Mouse (Mus musculus) intestine, embryonic 14.5 days (tissue): Measurements from ENCODE around the gene Ell. TPM values are rescaled to one million over a fixed set of nuclear protein-coding genes. Genes with fewer than 3 reads are reported as not detected.
"Not testable (repeated sequence)": the region's sequence is repeated elsewhere in the genome, so short reads cannot be mapped to it uniquely, and the experiment has no call there.

Experiments
- ATAC-seq: fragments of 200-750 bp; cut with Nextera tagmentation; replicated peaks from 2 replicates; pipeline ENCODE4 v1.8.0; 2017; ENCODE audit warnings: low read depth, moderate number of reproducible peaks, moderate TSS enrichment, moderate library complexity; ENCODE audit not compliant: low FRiP score, low TSS enrichment
- DNase-seq: peaks from one replicate; pipeline ENCODE4 v3.0.0-alpha.2; 2018; ENCODE audit warnings: low spot score
- H3K27ac ChIP-seq: fragments of 300-500 bp; sonication (generic); 2 replicates; pipeline ENCODE4 v1.5.1; 2014; ENCODE audit warnings: low read depth, mild to moderate bottlenecking, control low read depth
- H3K27me3 ChIP-seq: fragments of 300-500 bp; sonication (generic); replicated peaks from 2 replicates; pipeline ENCODE4 v1.6.1; 2014; ENCODE audit warnings: low read length, control low read depth; ENCODE audit not compliant: control insufficient read depth, insufficient read depth
- H3K36me3 ChIP-seq: fragments of 300-500 bp; sonication (generic); 2 replicates; pipeline ENCODE4 v1.6.1; 2014; ENCODE audit warnings: low read length, control low read depth; ENCODE audit not compliant: control insufficient read depth, insufficient read depth
- H3K4me1 ChIP-seq: fragments of 300-500 bp; sonication (generic); replicated peaks from 2 replicates; pipeline ENCODE4 v1.6.1; 2014; ENCODE audit warnings: low read length, control low read depth, mixed read lengths; ENCODE audit not compliant: control insufficient read depth, insufficient read depth
- H3K4me2 ChIP-seq: fragments of 300-500 bp; sonication (generic); 2 replicates; pipeline ENCODE4 v1.6.1; 2014; ENCODE audit warnings: low read length
- H3K4me3 ChIP-seq: fragments of 300-500 bp; sonication (generic); 2 replicates; pipeline ENCODE4 v1.5.1; 2014; ENCODE audit warnings: low read depth, low read length, control low read depth, mixed read lengths
- H3K9ac ChIP-seq: fragments of 300-500 bp; sonication (generic); 2 replicates; pipeline ENCODE4 v1.6.1; 2014; ENCODE audit warnings: mild to moderate bottlenecking, low read length
- H3K9me3 ChIP-seq: fragments of 300-500 bp; sonication (generic); 2 replicates; pipeline ENCODE4 v1.6.1; 2016; ENCODE audit warnings: low read length, control low read depth; ENCODE audit not compliant: control insufficient read depth
- WGBS: fragments of 180-500 bp; shearing (Covaris S2); extraction: QIAGEN DNeasy Blood & Tissue Kit; methylation state at CpG from one replicate; pipeline ENCODE4 v1.1.7; 2014; 5-methylcytosine and 5-hydroxymethylcytosine counted together
- polyA plus RNA-seq: library from polyadenylated mRNA; unstranded; fragments of >200 nt; fragmentation: Nextera tagmentation; extraction: Ambion mirVana; gene quantifications from 2 replicates; pipeline ENCODE4 v1.2.1, GENCODE M21; 2014

Gene Ell
- polyA plus RNA-seq, 1 experiment from 2014 or later, result 16.6 TPM

DNA sequence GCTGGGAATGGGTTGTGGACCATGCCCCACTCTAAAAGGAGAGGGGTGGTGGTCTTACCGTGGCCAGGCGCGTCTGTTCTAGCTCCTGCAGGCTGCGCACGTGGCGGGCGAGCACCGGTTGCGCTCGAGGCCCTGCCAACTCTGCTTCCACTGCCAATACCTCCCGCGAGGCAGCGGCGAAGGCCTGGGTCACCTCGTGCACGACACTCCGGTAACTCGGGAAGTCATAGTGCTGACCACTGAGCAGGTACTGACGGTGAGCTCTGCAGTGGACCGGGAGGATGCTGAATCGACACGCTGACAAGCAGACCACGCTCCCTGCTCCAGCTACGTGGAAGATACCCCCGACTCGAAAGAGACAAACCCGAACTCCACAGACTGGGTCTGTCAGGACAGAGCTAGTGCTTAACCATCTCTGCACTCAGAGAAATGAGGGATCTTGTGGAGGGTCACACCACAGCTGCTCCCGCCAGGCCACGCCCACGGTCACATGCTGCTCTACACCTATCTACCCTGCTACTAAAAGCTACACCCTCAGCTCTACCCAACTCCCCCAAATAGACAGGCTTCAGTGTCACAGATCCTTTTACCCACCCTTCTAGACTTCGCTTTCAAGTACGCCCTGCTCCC lies 33.4 kb upstream of the Ell start:
- Histone ChIP-seq H3K4me3 (peak overlapping the region; percentile 78), H3K4me1 (peaks cover 27% of the 10 kb centered on the region), H3K36me3 (peaks cover 26% of the 10 kb centered on the region), H3K9ac (peak overlapping the region; percentile 67), H3K27ac (peak overlapping the region; percentile 76; the same call in 1 of the 2 replicates), H3K27me3 (peaks cover 30% of the 10 kb centered on the region), H3K4me2 (peak overlapping the region; percentile 59), H3K9me3 (no peaks in the 10 kb centered on the region)
- DNase-seq, result no peak
- ATAC-seq, result no peak; the same call in 1 of the 2 replicates
- 34% methylated on average over 32 of the region's 32 CpGs for WGBS

DNA sequence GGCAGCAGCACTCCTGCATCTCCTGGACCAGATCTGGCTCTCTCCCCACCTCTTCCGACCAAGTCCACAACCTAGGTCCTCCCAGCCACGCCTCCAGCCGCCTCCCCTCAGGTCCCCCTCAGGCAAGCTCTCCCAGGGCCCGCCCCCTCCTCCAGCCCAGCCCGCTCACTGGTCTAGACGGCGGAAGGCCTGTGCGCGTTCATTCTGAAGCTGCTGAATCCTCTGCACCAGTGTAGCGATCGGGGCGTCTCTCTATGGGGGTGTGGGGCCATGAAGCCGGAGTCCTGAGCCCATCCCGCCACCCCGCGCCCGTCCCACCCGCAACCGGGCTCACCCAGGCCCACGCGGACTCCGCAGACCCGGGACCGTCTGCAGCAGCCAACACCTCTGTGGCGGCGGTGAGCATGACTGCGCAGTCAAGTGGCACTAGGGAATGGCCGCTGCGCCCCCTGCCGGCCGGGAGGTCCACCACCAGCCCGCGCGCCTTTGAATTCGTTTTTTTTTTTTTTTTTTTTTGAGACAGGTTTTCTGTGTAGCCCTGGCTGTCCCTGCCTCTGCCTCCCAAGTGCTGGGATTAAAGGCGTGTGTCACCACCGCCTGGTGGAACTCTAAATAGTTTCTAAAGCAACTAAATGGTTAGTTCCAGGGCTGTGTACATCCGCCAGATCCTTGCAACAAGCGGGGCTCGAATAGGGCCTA lies 32.8 kb upstream of the Ell start, which contains the start of gene Rex1bd:
TSS of gene Rex1bd (minus strand) at position 425 of the 699 bp plus-strand sequence.
- ATAC-seq, result peak; percentile 85
- H3K4me2 ChIP-seq, result peak within 1 kb of the TSS; percentile 59
- no peaks in the 10 kb centered on the region for H3K9me3 ChIP-seq
- 3% methylated on average over 40 of the region's 40 CpGs for WGBS
- H3K27ac ChIP-seq, result peak within 1 kb of the TSS; percentile 76
- H3K9ac ChIP-seq, result peak within 1 kb of the TSS; percentile 67
- peaks cover 24% of the 10 kb centered on the region for H3K27me3 ChIP-seq
- H3K4me1 ChIP-seq, result peaks cover 27% of the 10 kb centered on the region
- peaks cover 26% of the 10 kb centered on the region for H3K36me3 ChIP-seq
- H3K4me3 ChIP-seq, result peak within 1 kb of the TSS; percentile 78
- peak; percentile 99 for DNase-seq

DNA sequence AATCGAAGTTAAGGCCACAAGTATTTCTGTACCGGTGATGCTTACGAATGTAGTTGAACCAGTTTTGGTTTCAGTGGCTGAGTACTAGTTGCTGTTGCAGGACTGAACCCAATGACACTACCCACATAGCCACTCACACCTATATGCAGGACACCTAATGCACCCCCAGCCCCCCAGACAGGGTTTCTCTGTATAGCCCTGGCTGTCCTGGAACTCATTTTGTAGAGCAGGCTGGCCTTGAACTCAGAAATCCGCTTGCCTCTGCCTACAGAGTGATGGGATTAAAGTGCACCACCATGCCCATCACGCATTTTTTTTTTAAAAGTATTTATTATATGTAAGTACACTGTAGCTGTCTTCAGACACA lies 32.2 kb upstream of the Ell start:
- ATAC-seq (no peak), DNase-seq (no peak)
- Histone ChIP-seq H3K9me3 (no peaks in the 10 kb centered on the region), H3K36me3 (peaks cover 26% of the 10 kb centered on the region), H3K4me3 (0 out of 2 replicates have a peak overlapping the region, but pooled peaks have one; percentile 78), H3K4me1 (peaks cover 23% of the 10 kb centered on the region), H3K4me2 (no peak overlapping the region), H3K27ac (no peak overlapping the region), H3K27me3 (peaks cover 18% of the 10 kb centered on the region), H3K9ac (no peak overlapping the region)
- WGBS, result 65% methylated on average over 5 of the region's 5 CpGs

- Histone ChIP-seq H3K27ac (peak overlapping the region; percentile 98), H3K9ac (peak overlapping the region; percentile 97), H3K27me3 (no peaks in the 10 kb centered on the region), H3K36me3 (peaks cover 30% of the 10 kb centered on the region), H3K4me2 (peak overlapping the region; percentile 95), H3K4me3 (peak overlapping the region; percentile 97), H3K4me1 (peaks cover 19% of the 10 kb centered on the region), H3K9me3 (no peaks in the 10 kb centered on the region)
- no peak for DNase-seq
- ATAC-seq, result no peak
- 10% methylated on average over 25 of the region's 25 CpGs for WGBS
Observed at GRCm38 (mm10) chr8:70509281-70509952, 29.8 kb upstream of the Ell start.

GRCm38 (mm10) chr8:70510228-70510915 lies 28.9 kb upstream of the Ell start, which contains the start of gene Uba52:
Uba52 (minus strand) TSS chr8:70510801.
- H3K4me3 ChIP-seq, result peak within 1 kb of the TSS; percentile 97

GRCm38 (mm10) chr8:70511174-70511573 lies 28.1 kb upstream of the Ell start:
- H3K4me2 ChIP-seq, result peak overlapping the region; percentile 44
- DNase-seq, H3K4me1 ChIP-seq, H3K27me3 ChIP-seq, H3K9me3 ChIP-seq, ATAC-seq: not testable (repeated sequence)
- WGBS, result 78% methylated on average over 6 of the region's 6 CpGs
- peak overlapping the region; percentile 97 for H3K4me3 ChIP-seq
- peaks cover 43% of the 10 kb centered on the region for H3K36me3 ChIP-seq
- peak overlapping the region; percentile 97; the same call in 1 of the 2 replicates for H3K9ac ChIP-seq
- H3K27ac ChIP-seq, result 0 out of 2 replicates have a peak overlapping the region, but pooled peaks have one; percentile 98

More at GRCm38 (mm10) chr8:70510228-70510915, 28.9 kb upstream of the Ell start, which contains the start of gene Uba52:
- Histone ChIP-seq H3K27ac (peak within 1 kb of the TSS; percentile 98), H3K9ac (peak within 1 kb of the TSS; percentile 97), H3K4me1 (peaks cover 15% of the 10 kb centered on the region), H3K36me3 (peaks cover 35% of the 10 kb centered on the region), H3K27me3 (no peaks in the 10 kb centered on the region), H3K9me3 (no peaks in the 10 kb centered on the region), H3K4me2 (peak within 1 kb of the TSS; percentile 95)
- ATAC-seq (peak; percentile 75), DNase-seq (peak; percentile 97)
- WGBS, result under 1% methylated on average over 74 of the region's 74 CpGs

- Histone ChIP-seq H3K9me3 (no peaks in the 10 kb centered on the region), H3K4me3 (no peak overlapping the region), H3K4me2 (no peak overlapping the region), H3K36me3 (peaks cover 48% of the 10 kb centered on the region), H3K4me1 (peaks cover 8% of the 10 kb centered on the region), H3K9ac (no peak overlapping the region), H3K27me3 (no peaks in the 10 kb centered on the region), H3K27ac (no peak overlapping the region)
- ATAC-seq (no peak), DNase-seq (no peak)
- 97% methylated on average over 2 of the region's 2 CpGs for WGBS
Observed at GRCm38 (mm10) chr8:70511770-70512169, 27.5 kb upstream of the Ell start.
